In the genomic region with DNA sequence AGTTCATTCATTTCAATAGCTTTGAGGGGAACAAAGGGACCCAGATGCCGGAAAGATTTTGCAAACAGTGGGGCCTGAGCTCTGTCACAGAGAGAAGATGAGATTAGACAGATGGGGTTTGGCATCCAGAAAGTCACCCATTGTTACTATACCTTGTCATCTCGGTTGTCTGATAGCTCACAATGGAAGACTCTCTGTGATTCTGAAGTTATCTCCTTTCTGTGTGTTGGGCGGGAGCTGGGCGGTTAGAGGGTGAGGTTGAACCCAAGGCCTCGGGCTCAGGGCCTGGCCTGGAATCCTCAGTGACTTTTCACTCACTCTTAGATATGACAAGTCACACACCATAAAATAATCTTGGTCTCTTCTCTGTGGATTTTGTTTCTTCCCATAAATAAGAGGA, we compare ENCODE assay signal across 20 mouse cellular contexts. TPM values are rescaled to one million over a fixed set of nuclear protein-coding genes. Genes with fewer than 3 reads are reported as not detected.
DNase-seq lines count a peak whose midpoint lies in the region; ATAC-seq and TF ChIP-seq lines count a peak whose summit lies in the region.
"Had no signal": no experiment of that assay in that cellular context is flagged by ENCODE, and none has a peak within 500 bp of the region (broad histone marks: within the 10 kb centered on the region; RNA-seq: fewer than 3 reads in every experiment).

No protein-coding gene starts in this region.

- no peaks in the 10 kb centered on the region for H3K27me3 ChIP-seq in heart, embryonic 11.5 days (ENCODE audit: control insufficient read depth, insufficient read depth, low read length)
- H3K27me3 ChIP-seq in lung, embryonic 14.5 days (ENCODE audit: insufficient read depth, low read length): no peaks in the 10 kb centered on the region
- H3K27me3 ChIP-seq in embryonic facial prominence, embryonic 14.5 days (replicated peaks; ENCODE audit: control insufficient read depth, insufficient read depth, low read length): no peaks in the 10 kb centered on the region
- H3K27me3 ChIP-seq in myocyte (ENCODE audit: control insufficient read depth, insufficient read depth, insufficient read length): no peaks in the 10 kb centered on the region
- peaks cover 21% of the 10 kb centered on the region for H3K27me3 ChIP-seq in hindbrain, embryonic 12.5 days

- peaks cover 55% of the 10 kb centered on the region for H3K79me2 ChIP-seq in myocyte (ENCODE audit: control insufficient read depth, insufficient read depth)

- no peak for TF ChIP-seq CTCF in lung, embryonic 14.5 days (IDR thresholded peaks at IDR 0.05; ENCODE audit: low read depth)

- intact Hi-C loops in heart, postnatal 25 days (cut with DNase I): loop anchor here (5.0 kb wide), 1 partner anchor 143 kb away; no protein-coding TSS in a partner anchor

- H3K4me1 ChIP-seq in heart, embryonic 11.5 days (ENCODE audit: control insufficient read depth, insufficient read depth, low read length): peaks cover 45% of the 10 kb centered on the region
- peaks cover 31% of the 10 kb centered on the region for H3K4me1 ChIP-seq in lung, embryonic 14.5 days (ENCODE audit: insufficient read depth)
- peaks cover 62% of the 10 kb centered on the region for H3K4me1 ChIP-seq in embryonic facial prominence, embryonic 14.5 days (ENCODE audit: control insufficient read depth, insufficient read depth, low read length)
- peaks cover 13% of the 10 kb centered on the region for H3K4me1 ChIP-seq in hindbrain, embryonic 12.5 days

- H3K4me2 ChIP-seq in heart, embryonic 11.5 days: peak overlapping the region; percentile 48
- H3K4me2 ChIP-seq in lung, embryonic 14.5 days: peak overlapping the region; percentile 54
- peak overlapping the region; percentile 46 for H3K4me2 ChIP-seq in embryonic facial prominence, embryonic 14.5 days (ENCODE audit: low read depth, low read length)
- H3K4me2 ChIP-seq in myocyte (ENCODE audit: low read depth): peak overlapping the region; percentile 81
- no peak overlapping the region for H3K4me2 ChIP-seq in hindbrain, embryonic 12.5 days (replicated peaks)

- 37% methylated on average over 5 of the region's 5 CpGs for WGBS in heart, embryonic 11.5 days (ENCODE audit: insufficient replicate concordance)
- WGBS in lung, embryonic 14.5 days: 39% methylated on average over 5 of the region's 5 CpGs
- 67% methylated on average over 5 of the region's 5 CpGs for whole genome bisulfite sequencing in embryonic facial prominence, embryonic 14.5 days
- WGBS in hindbrain, embryonic 12.5 days: 74% methylated on average over 5 of the region's 5 CpGs

- peaks cover 30% of the 10 kb centered on the region for H3K36me3 ChIP-seq in heart, embryonic 11.5 days (ENCODE audit: control insufficient read depth, insufficient read depth, low read length)
- H3K36me3 ChIP-seq in lung, embryonic 14.5 days (ENCODE audit: insufficient read depth): peaks cover 80% of the 10 kb centered on the region
- peaks cover 80% of the 10 kb centered on the region for H3K36me3 ChIP-seq in embryonic facial prominence, embryonic 14.5 days (ENCODE audit: control insufficient read depth, insufficient read depth, low read length)
- peaks cover 39% of the 10 kb centered on the region for H3K36me3 ChIP-seq in myocyte (ENCODE audit: control insufficient read depth, insufficient read depth)
- H3K36me3 ChIP-seq in hindbrain, embryonic 12.5 days: no peaks in the 10 kb centered on the region

- no peak overlapping the region for H3K9ac ChIP-seq in heart, embryonic 11.5 days (ENCODE audit: low read depth, low read length)
- no peak overlapping the region for H3K9ac ChIP-seq in lung, embryonic 14.5 days
- 0 out of 2 replicates have a peak overlapping the region, but pooled peaks have one; percentile 17 for H3K9ac ChIP-seq in embryonic facial prominence, embryonic 14.5 days (ENCODE audit: low read depth, low read length)
- H3K9ac ChIP-seq in hindbrain, embryonic 12.5 days: no peak overlapping the region

- H3ac ChIP-seq in myocyte (ENCODE audit: control insufficient read depth, insufficient read length): no peak overlapping the region

- no peak for DNase-seq in heart, postnatal 25 days (ENCODE audit: low spot score)
- no peak for DNase-seq in lung, embryonic 14.5 days
- DNase-seq in lung, postnatal 36 days: no peak
- DNase-seq in embryonic facial prominence, embryonic 14.5 days (ENCODE audit: low spot score): no peak
- DNase-seq in urinary bladder, postnatal 25 days (ENCODE audit: low spot score): no peak
- DNase-seq: B cell, adult 2 months; cerebellum, adult 18-20 months; gastrocnemius, postnatal 14 days had no signal

- no peaks in the 10 kb centered on the region for H3K9me3 ChIP-seq in heart, embryonic 11.5 days (replicated peaks; ENCODE audit: control insufficient read depth, low read length)
- no peaks in the 10 kb centered on the region for H3K9me3 ChIP-seq in lung, embryonic 14.5 days (ENCODE audit: low read depth, low read length)
- no peaks in the 10 kb centered on the region for H3K9me3 ChIP-seq in embryonic facial prominence, embryonic 14.5 days (ENCODE audit: control insufficient read depth, low read length)
- no peaks in the 10 kb centered on the region for H3K9me3 ChIP-seq in hindbrain, embryonic 12.5 days (replicated peaks)

- TF ChIP-seq POLR2A in myocyte (IDR thresholded peaks at IDR 0.05; ENCODE audit: insufficient read length, low read depth): no peak

- H3K27ac ChIP-seq in heart, embryonic 11.5 days (ENCODE audit: low read depth, low read length): peak overlapping the region; percentile 88
- H3K27ac ChIP-seq in lung, embryonic 14.5 days (ENCODE audit: low read depth): peak overlapping the region; percentile 93
- H3K27ac ChIP-seq in embryonic facial prominence, embryonic 14.5 days (replicated peaks; ENCODE audit: low read depth, low read length): peak overlapping the region; percentile 69
- no peak overlapping the region for H3K27ac ChIP-seq in hindbrain, embryonic 12.5 days
- H3K27ac ChIP-seq: macrophage had no signal

- no peak overlapping the region for H3K4me3 ChIP-seq in heart, embryonic 11.5 days (ENCODE audit: low read depth, low read length)
- 0 out of 2 replicates have a peak overlapping the region, but pooled peaks have one; percentile 10 for H3K4me3 ChIP-seq in lung, embryonic 14.5 days (ENCODE audit: low read depth, low read length)
- no peak overlapping the region for H3K4me3 ChIP-seq in embryonic facial prominence, embryonic 14.5 days (ENCODE audit: low read depth, low read length)
- H3K4me3 ChIP-seq in myocyte: peak overlapping the region; percentile 2
- H3K4me3 ChIP-seq in hindbrain, embryonic 12.5 days: no peak overlapping the region

- no peak for ATAC-seq in heart, embryonic 11.5 days (replicated peaks; ENCODE audit: insufficient number of reproducible peaks, low FRiP score, low TSS enrichment)
- peak; percentile 4; the same call in 1 of the 2 replicates for ATAC-seq in lung, embryonic 14.5 days (ENCODE audit: insufficient read depth)
- no peak for ATAC-seq in embryonic facial prominence, embryonic 14.5 days (ENCODE audit: low read depth)
- ATAC-seq in hindbrain, embryonic 12.5 days (ENCODE audit: low FRiP score): no peak
- ATAC-seq: activated CD4-positive, CD25-positive, alpha-beta regulatory T cell, adult 4 months; forebrain, embryonic 14.5 days had no signal

TF ChIP-seq in myocyte, 11 proteins besides CTCF, POLR2A, EP300 and RAD21:
- TF ChIP-seq REST (IDR thresholded peaks at IDR 0.05; ENCODE audit: insufficient read depth, insufficient read length) (no peak), POLR2AphosphoS2 (IDR thresholded peaks at IDR 0.05; ENCODE audit: insufficient read length, low read depth) (no peak), MYOD1 (IDR thresholded peaks at IDR 0.05; ENCODE audit: control insufficient read depth in 1 of 3, insufficient read length in 2 of 3, low read depth in 2 of 3) (peak in 1 of 3 experiments; percentile 13)
TF ChIP-seq in myocyte: peak in this region for 1.

RNA-seq across cellular contexts. Expression of a gene that starts 5.7 kb away (rescaled TPM):
- 67.4 and 92.3 TPM in 2 replicates for polyA plus RNA-seq in heart, embryonic 11.5 days (2014; fragmentation: Nextera tagmentation; extraction: Ambion mirVana)
- 10 to 100 TPM; 87.5 to 89.2 TPM for total RNA-seq in heart, postnatal 25 days (2021)
- 118 and 123 TPM in 2 replicates for polyA plus RNA-seq in lung, embryonic 14.5 days (2014; fragmentation: Nextera tagmentation; extraction: Ambion mirVana)
- 84.2 and 93.9 TPM in 2 replicates for polyA plus RNA-seq in embryonic facial prominence, embryonic 14.5 days (2014; fragmentation: Nextera tagmentation; extraction: Ambion mirVana)
- 69.4 TPM for polyA plus RNA-seq in myocyte (2012; fragmentation: generic; extraction: Trizol)
- 33.7 and 41.5 TPM in 2 replicates for polyA plus RNA-seq in hindbrain, embryonic 12.5 days (2016; fragmentation: Nextera tagmentation; extraction: Ambion mirVana)
- total RNA-seq: MEL had no signal
- polyA plus RNA-seq: activated CD4-positive, CD25-positive, alpha-beta regulatory T cell, adult 4 months had no signal

RNA-seq across cellular contexts. Expression of a gene that starts 30.2 kb away (rescaled TPM):
- polyA plus RNA-seq in heart, embryonic 11.5 days (2014; fragmentation: Nextera tagmentation; extraction: Ambion mirVana): not detected in 2 replicates
- not detected for total RNA-seq in heart, postnatal 25 days (2021)
- not detected in 2 replicates for polyA plus RNA-seq in lung, embryonic 14.5 days (2014; fragmentation: Nextera tagmentation; extraction: Ambion mirVana)
- not detected in 2 replicates for polyA plus RNA-seq in embryonic facial prominence, embryonic 14.5 days (2014; fragmentation: Nextera tagmentation; extraction: Ambion mirVana)
- not detected for polyA plus RNA-seq in myocyte (2012; fragmentation: generic; extraction: Trizol)
- not detected in 2 replicates for polyA plus RNA-seq in hindbrain, embryonic 12.5 days (2016; fragmentation: Nextera tagmentation; extraction: Ambion mirVana)
- total RNA-seq: gastrocnemius, postnatal 14 days; layer of hippocampus, postnatal 10 days; left cerebral cortex, postnatal 4 days; MEL; monocyte, adult 5-6 weeks had no signal
- polyA plus RNA-seq: activated CD4-positive, CD25-positive, alpha-beta regulatory T cell, adult 4 months; forebrain, embryonic 14.5 days; macrophage; spleen, adult 2 months; thymus, postnatal 0 days had no signal

Comparison
In these comparisons a context has a peak if more than half of its experiments do, and no peak if none do; other contexts are left out.
1. H3K4me3 ChIP-seq: peak in lung, embryonic 14.5 days (single experiment) and myocyte (single experiment); none in heart, embryonic 11.5 days (single experiment), embryonic facial prominence, embryonic 14.5 days (single experiment) and hindbrain, embryonic 12.5 days (single experiment).